Mouse (Mus musculus) C2C12 (cell line): ENCODE measurements at regions not wholly inside any gene's neighbourhood (a gene's known extent, or its start where the extent isn't known, plus 50 kb on each side); places are given as distances from the start of the nearest gene placed in this dataset.

ENCODE experiments used
- H3K27me3 ChIP-seq: one replicate; pipeline ENCODE4 v1.6.1; 2011; ENCODE audit not compliant: control insufficient read depth, insufficient read depth, insufficient read length
- H3K36me3 ChIP-seq: one replicate; pipeline ENCODE4 v1.6.1; 2011; ENCODE audit not compliant: control insufficient read depth, insufficient read depth
- H3K4me3 ChIP-seq: one replicate; pipeline ENCODE4 v1.5.1; 2011; ENCODE audit warnings: mild to moderate bottlenecking, control low read depth; ENCODE audit not compliant: poor library complexity, insufficient read depth, severe bottlenecking
- H3K79me2 ChIP-seq: one replicate; pipeline ENCODE4 v1.6.1; 2011; ENCODE audit not compliant: control insufficient read depth, insufficient read depth
- H3K79me3 ChIP-seq: one replicate; pipeline ENCODE4 v1.6.1; 2011; ENCODE audit warnings: low read depth, control low read depth
- H3ac ChIP-seq: one replicate; pipeline ENCODE3; 2011; ENCODE audit warnings: low read depth; ENCODE audit not compliant: control insufficient read depth, insufficient read length
- CEBPB ChIP-seq: IDR thresholded peaks from one replicate; pipeline ENCODE4 v1.6.1; 2011; ENCODE audit warnings: low read depth, mild to moderate bottlenecking, control low read depth, moderate library complexity
- CTCF ChIP-seq: IDR thresholded peaks from one replicate; pipeline ENCODE4 v1.5.1; 2011; ENCODE audit not compliant: control insufficient read depth, insufficient read depth, insufficient read length
- FOSL1 ChIP-seq: IDR thresholded peaks from one replicate; pipeline ENCODE4 v1.8.0; 2011; ENCODE audit warnings: mild to moderate bottlenecking, low read length; ENCODE audit not compliant: poor library complexity, insufficient read depth, severe bottlenecking
- MAX ChIP-seq: IDR thresholded peaks from one replicate; pipeline ENCODE4 v1.6.1; 2011; ENCODE audit warnings: mild to moderate bottlenecking, control low read depth
- MYOD1 ChIP-seq: IDR thresholded peaks from one replicate; pipeline ENCODE4 v1.6.1; 2011; ENCODE audit warnings: low read depth; ENCODE audit not compliant: control insufficient read depth, insufficient read length
- MYOG ChIP-seq: IDR thresholded peaks from one replicate; pipeline ENCODE4 v1.6.1; 2011; ENCODE audit not compliant: control insufficient read depth, insufficient read length; ENCODE audit errors: extremely low read depth
- USF1 ChIP-seq: IDR thresholded peaks from one replicate; pipeline ENCODE4 v1.6.1; 2011; ENCODE audit warnings: low read depth, mild to moderate bottlenecking, control low read depth, moderate library complexity

DNA sequence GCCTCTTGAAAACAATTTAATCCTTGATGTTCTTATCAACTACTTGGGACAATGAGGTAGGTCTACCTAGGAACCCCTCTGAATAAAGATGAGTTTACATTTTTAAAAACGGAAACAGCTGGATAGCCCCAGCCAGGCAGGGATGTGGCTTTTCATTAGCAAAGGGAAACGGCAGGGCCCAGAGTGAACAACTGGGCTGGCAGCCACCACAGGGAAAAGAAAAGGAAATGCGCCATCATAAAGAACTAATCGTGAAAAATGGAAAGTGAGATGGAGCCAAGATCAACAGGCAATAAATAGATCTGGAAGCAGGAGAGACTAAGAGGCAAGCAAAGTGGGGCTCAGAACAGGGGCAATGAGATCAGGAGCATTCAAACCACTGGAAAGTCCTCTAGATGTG is 161.4 kb upstream of the Nr2f2 start:
- no peak overlapping the region for H3K4me3 ChIP-seq
- H3ac ChIP-seq: no peak overlapping the region

DNA sequence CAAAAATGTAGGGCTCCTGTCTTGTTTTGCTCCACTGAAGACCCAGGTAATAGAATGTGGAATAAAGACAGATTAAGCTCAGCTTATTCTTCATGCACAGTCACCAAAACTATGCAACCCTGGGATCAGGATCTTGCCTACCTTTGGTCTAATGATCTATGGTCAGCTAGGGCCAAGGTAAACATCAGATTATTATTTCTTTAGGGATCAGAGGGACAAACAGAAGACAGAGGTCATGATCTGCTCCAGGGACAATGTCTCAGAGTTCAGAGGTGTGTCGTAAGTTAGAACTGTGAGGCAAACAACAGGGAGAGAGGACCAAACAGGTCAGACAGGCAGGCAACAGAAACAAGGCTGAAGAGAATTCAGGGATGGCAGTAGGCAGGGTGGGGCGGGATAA is 158.8 kb upstream of the Nr2f2 start:
- no peak overlapping the region for H3ac ChIP-seq
- H3K36me3 ChIP-seq: no peaks in the 10 kb centered on the region
- H3K27me3 ChIP-seq: no peaks in the 10 kb centered on the region
- H3K4me3 ChIP-seq: no peak overlapping the region
- H3K79me3 ChIP-seq: no peaks in the 10 kb centered on the region
- no peak for TF ChIP-seq FOSL1
- TF ChIP-seq MYOG: no peak
- no peaks in the 10 kb centered on the region for H3K79me2 ChIP-seq

More for the DNA sequence above, 161.4 kb upstream of the Nr2f2 start:
- H3K79me2 ChIP-seq: no peaks in the 10 kb centered on the region
- TF ChIP-seq MAX (no peak), MYOG (no peak), CEBPB (no peak), CTCF (no peak), FOSL1 (no peak), MYOD1 (no peak), USF1 (no peak)
- no peaks in the 10 kb centered on the region for H3K79me3 ChIP-seq
- H3K36me3 ChIP-seq: no peaks in the 10 kb centered on the region
- no peaks in the 10 kb centered on the region for H3K27me3 ChIP-seq

DNA sequence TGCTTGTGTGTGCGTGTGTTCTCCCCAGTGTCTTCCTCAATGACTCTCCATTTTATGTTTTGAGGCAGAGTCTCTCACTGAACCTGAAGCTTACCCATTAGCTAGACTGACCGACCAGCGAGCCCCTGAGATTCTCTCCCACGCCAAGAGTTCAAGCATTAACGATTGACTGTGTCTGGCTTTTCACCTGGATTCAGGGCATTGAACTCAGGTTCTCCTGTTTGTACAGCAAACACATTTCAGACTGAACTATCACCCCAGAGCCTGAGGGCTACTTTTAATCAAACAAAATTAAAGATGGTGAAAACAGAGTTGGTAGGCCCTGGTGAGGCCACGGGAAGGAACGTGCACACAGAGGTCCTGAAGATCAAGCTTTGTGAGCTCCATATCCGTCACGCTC is 158.2 kb upstream of the Nr2f2 start:
- TF ChIP-seq MYOD1: no peak
- no peak for TF ChIP-seq CEBPB
- no peak for TF ChIP-seq USF1
- no peak for TF ChIP-seq CTCF
- TF ChIP-seq FOSL1: no peak
- TF ChIP-seq MYOG: no peak
- TF ChIP-seq MAX: no peak
- Histone ChIP-seq H3K4me3 (no peak overlapping the region), H3K27me3 (no peaks in the 10 kb centered on the region), H3K79me2 (no peaks in the 10 kb centered on the region), H3K36me3 (no peaks in the 10 kb centered on the region), H3K79me3 (no peaks in the 10 kb centered on the region), H3ac (no peak overlapping the region)

DNA sequence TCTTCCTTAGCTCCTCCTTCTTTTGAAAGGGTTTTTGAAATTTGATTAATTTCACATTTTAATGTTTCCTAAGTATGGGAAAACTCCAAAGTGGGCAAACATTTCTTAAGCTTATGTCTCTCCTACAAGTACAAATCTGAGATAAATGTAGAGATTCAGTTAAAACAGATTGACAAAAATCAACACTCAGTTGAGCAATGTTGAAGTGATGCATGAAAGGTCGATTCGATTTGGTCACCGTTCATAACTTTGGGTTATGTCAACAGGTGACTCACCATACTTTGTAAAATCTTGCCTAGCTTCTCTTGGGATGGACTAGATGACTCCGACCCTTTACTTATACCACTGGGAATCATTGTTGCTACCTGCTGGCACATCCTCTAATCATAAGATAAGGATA is 157.7 kb upstream of the Nr2f2 start:
- TF ChIP-seq USF1: no peak
- no peak for TF ChIP-seq CTCF
- H3K79me2 ChIP-seq: no peaks in the 10 kb centered on the region
- H3ac ChIP-seq: no peak overlapping the region
- H3K36me3 ChIP-seq: no peaks in the 10 kb centered on the region
- no peak overlapping the region for H3K4me3 ChIP-seq
- H3K27me3 ChIP-seq: no peaks in the 10 kb centered on the region
- no peaks in the 10 kb centered on the region for H3K79me3 ChIP-seq

DNA sequence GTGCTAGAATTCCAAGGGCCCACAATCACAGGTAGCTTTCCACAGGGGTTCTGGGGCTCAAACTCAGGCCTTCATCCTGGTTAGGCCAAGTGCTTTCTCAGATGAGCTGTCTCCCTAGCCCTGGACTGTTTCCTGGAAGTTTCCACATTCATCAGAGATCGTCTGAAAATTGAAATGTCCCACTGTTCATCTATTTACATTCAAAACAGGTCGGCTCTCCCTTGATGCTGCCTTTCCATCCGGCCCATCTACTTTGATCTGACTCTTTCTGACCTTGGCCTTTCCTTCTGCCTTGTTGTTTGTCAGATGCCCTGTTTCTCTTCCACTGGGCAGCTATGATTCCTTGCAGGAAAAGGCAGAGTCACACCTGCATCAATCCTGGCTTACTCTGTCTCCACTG is 150.2 kb upstream of the Nr2f2 start:
- no peaks in the 10 kb centered on the region for H3K27me3 ChIP-seq
- TF ChIP-seq MYOD1: no peak
- TF ChIP-seq FOSL1: no peak
- TF ChIP-seq CTCF: no peak
- TF ChIP-seq USF1: no peak
- no peak for TF ChIP-seq MAX
- TF ChIP-seq CEBPB: no peak
- no peak for TF ChIP-seq MYOG
- H3K79me3 ChIP-seq: no peaks in the 10 kb centered on the region
- H3ac ChIP-seq: no peak overlapping the region
- H3K79me2 ChIP-seq: no peaks in the 10 kb centered on the region
- H3K4me3 ChIP-seq: no peak overlapping the region
- no peaks in the 10 kb centered on the region for H3K36me3 ChIP-seq

DNA sequence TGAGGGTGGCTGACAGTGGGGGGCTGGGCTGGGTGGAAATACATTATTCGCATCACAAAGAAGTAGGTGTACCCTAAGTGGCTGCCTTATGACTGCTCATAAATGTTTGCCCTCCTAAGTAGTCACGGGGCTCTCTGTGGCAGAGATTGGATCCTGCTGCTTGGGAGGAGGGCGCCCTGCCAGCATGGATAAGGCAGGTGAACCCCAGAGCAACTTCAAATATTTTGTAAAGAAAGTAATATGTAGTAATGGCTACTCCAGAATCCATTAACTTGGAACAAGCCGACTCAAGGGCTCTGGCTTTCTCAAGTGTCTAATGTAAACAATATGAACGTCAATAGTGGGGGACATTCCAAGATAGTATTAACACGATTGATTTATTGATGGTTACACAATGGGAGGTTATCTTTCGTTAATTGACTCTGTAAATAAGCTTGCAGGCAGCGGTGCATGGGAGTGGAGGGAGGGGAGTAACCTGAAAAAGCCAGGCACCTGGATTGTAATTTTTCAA is 148.9 kb upstream of the Nr2f2 start:
- Histone ChIP-seq H3K79me2 (no peaks in the 10 kb centered on the region), H3K36me3 (no peaks in the 10 kb centered on the region), H3K79me3 (no peaks in the 10 kb centered on the region), H3K27me3 (no peaks in the 10 kb centered on the region), H3ac (no peak overlapping the region), H3K4me3 (no peak overlapping the region)
- TF ChIP-seq FOSL1: no peak
- TF ChIP-seq CEBPB: no peak
- TF ChIP-seq MAX: no peak
- TF ChIP-seq MYOD1: no peak
- no peak for TF ChIP-seq MYOG
- TF ChIP-seq USF1: no peak
- no peak for TF ChIP-seq CTCF
